Mouse (Mus musculus) kidney, postnatal 0 days (tissue): ENCODE measurements at regions not wholly inside any gene's neighbourhood (a gene's known extent, or its start where the extent isn't known, plus 50 kb on each side); places are given as distances from the start of the nearest gene placed in this dataset.

Experiments used
- ATAC-seq: fragments of 200-750 bp; cut with Nextera tagmentation; replicated peaks from 2 replicates; pipeline ENCODE4 v1.8.0; 2017; ENCODE audit warnings: low read depth, moderate number of reproducible peaks, moderate TSS enrichment, moderate library complexity; ENCODE audit not compliant: low FRiP score
- DNase-seq: peaks from one replicate; pipeline ENCODE4 v3.0.0-alpha.2; 2016; ENCODE audit warnings: low spot score
- H3K27ac ChIP-seq: fragments of 300-500 bp; sonication (generic); 2 replicates; pipeline ENCODE4 v1.5.1; 2014; ENCODE audit warnings: mild to moderate bottlenecking
- H3K27me3 ChIP-seq: fragments of 300-500 bp; sonication (generic); 2 replicates; pipeline ENCODE4 v1.6.1; 2014; ENCODE audit warnings: low read length, mixed read lengths; ENCODE audit not compliant: insufficient read depth
- H3K36me3 ChIP-seq: fragments of 300-500 bp; sonication (generic); 2 replicates; pipeline ENCODE4 v1.6.1; 2014; ENCODE audit warnings: low read length, mixed read lengths; ENCODE audit not compliant: insufficient read depth
- H3K4me1 ChIP-seq: fragments of 300-500 bp; sonication (generic); replicated peaks from 2 replicates; pipeline ENCODE4 v1.6.1; 2014; ENCODE audit warnings: antibody characterized with exemption, low read length, mixed read lengths; ENCODE audit not compliant: insufficient read depth
- H3K4me2 ChIP-seq: fragments of 300-500 bp; sonication (generic); 2 replicates; pipeline ENCODE4 v1.6.1; 2014; ENCODE audit warnings: mild to moderate bottlenecking, low read length, moderate library complexity, mixed read lengths
- H3K4me3 ChIP-seq: fragments of 300-500 bp; sonication (generic); replicated peaks from 2 replicates; pipeline ENCODE4 v1.5.1; 2014; ENCODE audit warnings: low read depth, low read length
- H3K9ac ChIP-seq: fragments of 300-500 bp; sonication (generic); 2 replicates; pipeline ENCODE4 v1.6.1; 2014; ENCODE audit warnings: low read depth, low read length
- H3K9me3 ChIP-seq: fragments of 300-500 bp; sonication (generic); replicated peaks from 2 replicates; pipeline ENCODE4 v1.6.1; 2016; ENCODE audit warnings: low read length, inconsistent platforms, mixed read lengths
- CTCF ChIP-seq: IDR thresholded peaks from 2 replicates; pipeline ENCODE4 v1.5.1; 2016; ENCODE audit warnings: antibody characterized with exemption, low read depth, mild to moderate bottlenecking, moderate library complexity
- WGBS: fragments of 180-500 bp; shearing (Covaris S2); extraction: QIAGEN DNeasy Blood & Tissue Kit; methylation state at CpG from one replicate; pipeline ENCODE4 v1.1.7; 2014; 5-methylcytosine and 5-hydroxymethylcytosine counted together

GRCm38 (mm10) chr3:66735468-66735867 is 245.7 kb upstream of the Rsrc1 start:
- Histone ChIP-seq H3K4me1 (no peaks in the 10 kb centered on the region), H3K36me3 (no peaks in the 10 kb centered on the region), H3K27me3 (no peaks in the 10 kb centered on the region), H3K9ac (no peak overlapping the region), H3K9me3 (no peaks in the 10 kb centered on the region), H3K4me2 (no peak overlapping the region), H3K4me3 (no peak overlapping the region), H3K27ac (no peak overlapping the region)
- no peak for TF ChIP-seq CTCF
- 87% methylated on average over 1 of the region's 1 CpGs for WGBS
- DNase-seq = no peak
- no peak for ATAC-seq

GRCm38 (mm10) chr3:66738201-66739062 is 242.8 kb upstream of the Rsrc1 start:
- no peaks in the 10 kb centered on the region for H3K36me3 ChIP-seq
- no peaks in the 10 kb centered on the region for H3K9me3 ChIP-seq
- TF ChIP-seq CTCF = no peak
- ATAC-seq (no peak), DNase-seq (no peak)
- H3K4me1 ChIP-seq = no peaks in the 10 kb centered on the region
- 32% methylated on average over 12 of the region's 12 CpGs for WGBS
- H3K9ac ChIP-seq = no peak overlapping the region
- no peak overlapping the region for H3K4me3 ChIP-seq
- H3K4me2 ChIP-seq = no peak overlapping the region
- H3K27me3 ChIP-seq = no peaks in the 10 kb centered on the region
- H3K27ac ChIP-seq = no peak overlapping the region

GRCm38 (mm10) chr3:66739356-66740014 is 241.7 kb upstream of the Rsrc1 start:
- TF ChIP-seq CTCF = no peak
- no peak overlapping the region for H3K4me2 ChIP-seq
- no peaks in the 10 kb centered on the region for H3K4me1 ChIP-seq
- no peaks in the 10 kb centered on the region for H3K36me3 ChIP-seq
- 14% methylated on average over 7 of the region's 7 CpGs for WGBS
- DNase-seq (peak; percentile 77), ATAC-seq (no peak)
- H3K27me3 ChIP-seq = no peaks in the 10 kb centered on the region
- H3K27ac ChIP-seq = no peak overlapping the region
- H3K9ac ChIP-seq = no peak overlapping the region
- H3K4me3 ChIP-seq = no peak overlapping the region
- no peaks in the 10 kb centered on the region for H3K9me3 ChIP-seq

- Histone ChIP-seq H3K9ac (no peak overlapping the region), H3K4me3 (no peak overlapping the region), H3K27me3 (no peaks in the 10 kb centered on the region), H3K4me2 (no peak overlapping the region), H3K36me3 (no peaks in the 10 kb centered on the region), H3K9me3 (no peaks in the 10 kb centered on the region), H3K27ac (no peak overlapping the region), H3K4me1 (no peaks in the 10 kb centered on the region)
- ATAC-seq (no peak), DNase-seq (no peak)
- WGBS = 54% methylated on average over 11 of the region's 11 CpGs
- no peak for TF ChIP-seq CTCF
Observed at GRCm38 (mm10) chr3:66744133-66744913, 236.9 kb upstream of the Rsrc1 start.

GRCm38 (mm10) chr3:66746373-66747072 is 234.7 kb upstream of the Rsrc1 start:
- H3K4me2 ChIP-seq = no peak overlapping the region
- H3K4me3 ChIP-seq = no peak overlapping the region
- H3K27ac ChIP-seq = no peak overlapping the region
- H3K4me1 ChIP-seq = no peaks in the 10 kb centered on the region
- no peaks in the 10 kb centered on the region for H3K27me3 ChIP-seq
- TF ChIP-seq CTCF = no peak
- WGBS = 72% methylated on average over 19 of the region's 19 CpGs
- no peaks in the 10 kb centered on the region for H3K36me3 ChIP-seq
- no peaks in the 10 kb centered on the region for H3K9me3 ChIP-seq
- no peak for ATAC-seq
- H3K9ac ChIP-seq = no peak overlapping the region
- no peak for DNase-seq
